Mouse (Mus musculus) T-helper 17 cell (primary cell): ENCODE results near the gene Klhl33.
"Not testable (repeated sequence)": the region's sequence is repeated elsewhere in the genome, so short reads cannot be mapped to it uniquely, and the experiment has no call there.

ENCODE experiments used
- in situ Hi-C, 2 experiments: fragments of 300-600 bp; cut with MboI, MseI; formaldehyde crosslinking; loops; 1 replicate in 1 of 2; 2 replicates in 1 of 2; pipeline ENCODE4 v1.15.1; 2025; ENCODE audit warnings: high pct_unique_total_duplicates in 2 of 2

Gene Klhl33

DNA sequence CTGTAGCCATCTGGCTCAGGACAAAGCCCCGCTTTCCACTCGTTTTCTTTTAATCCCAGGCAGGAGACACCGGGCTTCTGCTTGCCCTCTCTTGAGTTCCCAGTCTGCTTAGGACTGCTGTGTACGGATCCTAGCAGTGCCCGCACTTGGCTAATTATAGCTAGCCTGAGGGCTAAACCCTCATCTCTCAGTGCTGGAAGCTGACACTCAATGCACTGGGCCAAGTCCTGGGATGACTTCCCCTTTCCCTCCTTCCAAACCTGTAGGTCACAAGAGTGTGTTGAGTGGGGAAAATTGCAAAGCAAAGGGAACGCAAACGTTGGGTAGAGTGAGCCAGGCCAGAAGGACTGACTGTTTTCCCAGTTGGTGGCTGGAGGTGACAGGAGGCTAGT is at the start of gene Klhl33:
Gene Klhl33, minus strand, starts transcription at position 134 of the 392 bp plus-strand sequence.
- in situ Hi-C loops, result no loop called here

DNA sequence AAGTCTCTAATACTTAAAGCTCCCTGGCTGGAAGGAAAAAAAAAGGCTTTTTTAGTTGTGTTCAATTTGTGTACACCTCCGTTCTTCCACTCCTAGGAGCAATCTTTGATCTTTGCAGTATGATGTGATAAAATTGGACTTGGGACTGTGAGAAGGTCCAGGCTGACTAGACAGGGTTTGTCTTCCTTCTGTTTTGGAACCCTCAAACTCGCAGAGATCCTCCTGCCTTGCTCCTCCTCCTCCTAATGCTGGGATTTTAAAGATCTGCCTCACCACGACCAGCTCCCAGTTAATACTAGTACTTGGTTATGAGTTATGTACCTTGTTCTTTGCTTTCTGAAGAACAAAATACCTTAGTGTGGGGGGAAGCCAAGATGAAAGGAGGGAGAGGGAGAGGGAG is 48.2 kb upstream of the Klhl33 start:
- in situ Hi-C loops, result loop anchor here in 1 of 2 experiments (25.0 kb wide), 1 partner anchor 133 kb away; the partner anchor contains the start of genes Ccnb1ip1 and Parp2

DNA sequence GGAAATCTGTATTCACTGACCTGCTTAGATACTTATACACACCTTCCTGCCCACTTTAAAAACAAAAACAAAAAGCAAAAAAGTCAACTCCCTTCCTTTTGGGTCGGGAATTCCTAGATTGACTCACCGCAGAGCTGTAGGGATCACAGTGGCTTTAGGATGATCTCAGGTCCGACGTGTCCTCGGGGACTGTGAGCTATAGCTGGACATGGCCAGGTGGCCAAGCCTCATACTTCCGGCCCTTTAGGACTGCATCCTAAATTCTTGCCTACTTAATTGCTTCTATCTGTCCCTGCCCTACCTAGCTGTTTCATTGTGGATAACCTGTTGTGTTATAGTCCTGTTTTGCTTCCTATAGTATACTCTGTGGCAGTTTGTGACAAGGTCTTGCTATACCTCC is 47.8 kb upstream of the Klhl33 start:
- in situ Hi-C loops, result loop anchor here in 1 of 2 experiments (25.0 kb wide), 1 partner anchor 133 kb away; the partner anchor contains the start of genes Ccnb1ip1 and Parp2

DNA sequence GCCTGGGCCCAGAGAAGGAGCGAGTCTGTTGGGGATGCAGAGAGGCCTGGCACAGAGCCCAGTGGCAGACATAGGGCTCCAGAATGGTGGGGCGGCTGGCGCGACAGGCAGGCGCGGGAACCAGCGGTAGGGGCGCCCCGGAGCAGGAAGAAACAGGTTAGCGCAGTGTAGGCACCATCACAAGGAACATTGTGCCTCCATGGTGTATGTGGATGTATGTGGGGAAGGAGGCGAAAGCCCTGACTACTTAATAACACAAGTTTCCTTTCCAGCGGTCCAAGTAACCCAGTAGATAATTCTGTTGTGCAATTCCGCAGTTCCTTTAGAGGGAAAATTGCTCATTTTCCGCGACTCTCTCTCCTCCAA is 47.3 kb upstream of the Klhl33 start:
- in situ Hi-C loops, result loop anchor here in 1 of 2 experiments (25.0 kb wide), 1 partner anchor 132 kb away; the partner anchor contains the start of genes Ccnb1ip1 and Parp2

DNA sequence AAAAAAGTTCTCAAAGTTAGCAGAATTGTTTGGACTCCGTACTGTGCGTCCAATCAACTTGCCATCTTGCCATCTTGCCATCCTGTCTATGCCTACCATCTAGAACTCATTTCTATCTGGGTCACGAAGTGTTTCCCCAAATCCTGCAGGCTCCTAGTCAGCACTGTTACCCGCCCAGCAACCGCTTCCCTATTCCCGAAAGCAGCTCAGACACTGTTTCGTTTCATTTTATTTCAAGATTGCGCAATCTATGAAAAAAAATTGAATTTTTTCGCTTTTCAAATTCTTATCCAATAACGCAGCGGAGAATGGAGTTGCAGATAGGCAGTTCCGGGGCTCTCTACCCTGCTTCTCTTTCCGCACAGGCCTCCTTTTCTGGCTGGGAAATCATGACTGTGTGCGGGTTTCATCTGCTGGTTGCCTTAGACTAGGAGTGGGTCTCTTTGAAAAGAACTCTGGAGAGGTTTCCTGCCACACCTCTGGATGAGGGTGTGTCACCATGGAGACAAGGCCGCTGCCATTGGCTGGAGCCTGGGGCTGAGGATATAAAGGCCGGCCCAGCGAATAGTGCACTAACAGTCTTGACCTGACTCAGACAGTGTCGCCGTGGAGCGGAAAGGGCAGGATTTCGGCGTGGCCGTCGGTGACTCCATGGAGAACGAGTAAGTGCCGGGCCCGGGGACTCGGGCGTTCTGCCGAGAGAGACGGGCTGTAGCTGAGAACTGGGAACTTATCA is 46.8 kb upstream of the Klhl33 start, which contains the start of gene Gm49342:
Gene Gm49342, plus strand, starts transcription at position 586 of the 736 bp plus-strand sequence.
- in situ Hi-C loops, result loop anchor here in 1 of 2 experiments (25.0 kb wide), 1 partner anchor 132 kb away; the partner anchor contains the start of genes Ccnb1ip1 and Parp2

DNA sequence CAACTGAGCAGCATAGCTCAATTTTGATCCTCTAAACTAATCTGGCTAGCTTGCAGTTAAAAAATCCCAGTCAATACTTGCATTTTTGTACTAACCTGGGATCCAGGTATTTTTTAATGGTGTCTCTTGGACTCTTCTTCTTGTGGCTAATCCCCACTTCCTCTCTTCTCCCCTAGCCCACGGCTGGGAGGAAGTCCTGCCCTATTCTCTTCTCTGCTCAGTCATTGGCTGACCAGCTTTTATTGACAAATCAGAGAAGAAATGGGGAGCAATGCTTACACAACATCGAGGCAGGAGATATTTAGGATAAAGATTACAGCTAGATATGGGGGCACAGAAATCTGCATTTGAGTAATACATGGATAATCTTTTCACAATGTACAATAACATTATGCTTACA is 41.6 kb upstream of the Klhl33 start:
- in situ Hi-C loops, result loop anchor here in 1 of 2 experiments (25.0 kb wide), 1 partner anchor 127 kb away; the partner anchor contains the start of genes Ccnb1ip1 and Parp2

DNA sequence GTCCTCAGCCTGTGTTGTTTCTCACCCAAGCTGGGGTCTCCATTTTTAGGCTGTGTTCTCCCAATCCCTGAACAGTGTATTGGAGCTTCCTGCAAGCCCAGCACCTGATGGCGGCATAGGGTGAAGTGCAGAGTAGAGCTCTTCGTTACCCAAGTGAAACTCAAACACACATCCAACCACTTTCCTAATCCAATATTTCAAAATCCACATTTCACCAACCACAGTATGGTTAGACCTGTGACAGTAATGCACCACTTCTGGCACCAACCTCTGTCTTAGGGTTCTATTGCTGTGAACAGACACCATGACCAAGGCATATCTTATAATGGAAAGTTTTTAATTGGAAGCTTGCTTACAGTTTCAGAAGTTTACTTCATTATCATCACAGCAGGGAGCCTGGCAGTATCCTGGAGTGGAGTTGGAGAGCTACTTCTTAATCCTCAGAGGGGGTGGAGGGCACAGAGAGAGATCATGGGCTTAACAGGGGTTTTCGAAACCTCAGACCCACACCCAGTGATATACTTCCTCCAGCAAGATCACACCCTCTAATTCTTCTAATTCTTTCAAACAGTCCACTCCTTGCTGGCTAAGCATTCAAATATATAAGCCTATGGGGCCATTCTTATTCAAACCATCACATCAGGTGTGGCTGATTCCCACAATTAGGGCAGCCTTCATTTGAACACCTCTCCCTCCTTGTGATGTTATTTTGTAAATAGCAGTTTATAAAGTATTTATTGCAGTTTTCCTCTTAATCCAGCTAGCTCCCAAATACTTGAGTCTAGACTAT is 41.0 kb upstream of the Klhl33 start:
- in situ Hi-C loops, result loop anchor here in 1 of 2 experiments (25.0 kb wide), 1 partner anchor 126 kb away; the partner anchor contains the start of genes Ccnb1ip1 and Parp2

DNA sequence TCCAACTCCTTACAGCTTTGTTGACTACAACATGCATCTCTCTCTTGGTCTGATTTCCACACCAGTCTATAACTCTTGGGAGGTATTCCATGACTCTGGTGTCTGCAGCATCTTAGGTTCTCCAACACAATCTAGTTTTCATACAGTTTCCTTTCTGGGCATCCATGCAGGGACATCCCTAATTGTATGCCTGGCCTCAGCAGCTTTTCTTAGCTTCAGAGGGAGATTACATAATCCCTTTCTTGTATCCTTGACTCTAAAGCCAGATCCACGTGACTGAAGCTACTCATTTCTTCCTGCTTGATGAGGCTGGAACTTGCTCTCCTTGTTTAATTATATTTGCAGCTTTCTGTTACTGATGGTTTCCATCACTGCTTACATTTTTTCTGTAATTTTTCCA is 39.3 kb upstream of the Klhl33 start:
- in situ Hi-C loops, result loop anchor here in 1 of 2 experiments (25.0 kb wide), 1 partner anchor 124 kb away; the partner anchor contains the start of genes Ccnb1ip1 and Parp2

DNA sequence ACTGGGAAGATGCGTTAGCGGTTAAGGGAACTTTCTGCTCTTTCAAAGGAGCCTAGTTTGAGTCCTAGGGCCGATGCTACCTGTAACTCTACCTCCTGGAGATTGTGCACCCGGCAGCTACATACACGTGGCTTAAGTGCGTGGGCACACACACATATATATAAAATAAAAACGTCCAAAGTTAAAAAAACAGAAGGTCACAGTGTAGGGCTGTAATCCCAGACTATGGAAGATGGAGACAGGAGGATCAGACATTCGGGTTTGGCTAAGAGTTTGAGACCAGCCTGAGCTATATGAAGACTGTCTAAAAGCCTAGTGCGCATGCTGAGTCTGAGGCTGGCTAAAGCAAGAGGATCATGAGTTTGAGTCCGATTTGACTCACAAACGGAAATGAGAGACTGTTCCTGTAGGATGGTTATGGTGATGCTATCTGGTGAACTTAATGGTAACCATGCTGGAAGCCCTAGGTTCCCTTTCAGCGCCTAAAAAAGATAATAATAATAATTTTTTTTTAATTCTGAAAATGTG is 34.2 kb upstream of the Klhl33 start:
- in situ Hi-C loops, result loop anchor here in 1 of 2 experiments (25.0 kb wide), 1 partner anchor 119 kb away; the partner anchor contains the start of genes Ccnb1ip1 and Parp2

DNA sequence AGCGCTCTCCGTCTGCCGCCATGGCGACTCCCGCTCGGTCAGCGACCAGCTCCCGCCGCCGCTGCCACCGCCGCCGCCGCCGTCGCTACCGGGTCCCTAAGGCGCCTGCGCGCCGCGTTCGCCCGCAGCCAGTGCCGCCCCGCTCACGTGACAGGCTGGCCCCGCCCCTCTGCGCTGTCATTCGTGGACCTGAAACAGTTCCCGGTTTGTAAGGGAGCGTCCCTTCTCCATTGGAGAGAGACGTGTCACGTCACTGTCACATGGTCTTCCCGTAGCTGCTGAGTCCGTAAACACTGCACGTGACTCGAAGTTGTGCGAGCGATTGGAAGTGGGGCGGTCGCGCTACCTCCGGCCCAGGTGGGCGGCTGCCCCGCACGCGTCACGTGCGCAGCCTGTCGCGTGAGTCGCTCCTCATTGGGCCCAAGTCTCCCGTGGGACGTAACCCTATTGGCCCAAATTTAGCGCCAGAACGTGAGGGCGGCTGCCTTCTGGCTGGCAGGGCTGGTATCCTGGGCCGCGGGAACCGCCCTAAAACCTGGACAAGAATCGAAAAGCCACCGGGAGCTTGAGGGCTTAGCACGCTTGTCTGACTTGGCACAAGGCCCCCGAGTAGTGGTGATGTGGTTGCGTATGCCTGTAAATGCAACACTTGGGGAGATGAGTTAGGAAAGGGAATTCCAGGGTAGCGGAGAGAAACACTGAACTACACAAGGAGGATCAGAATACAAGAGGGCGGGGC is 33.6 kb upstream of the Klhl33 start, which contains the start of the genes Pip4p1 and Pnp:
Gene Pip4p1, minus strand, starts transcription at position 103 of the 739 bp plus-strand sequence.
Gene Pnp, plus strand, starts transcription at position 329 of the 739 bp plus-strand sequence.
- in situ Hi-C loops, result loop anchor here in 1 of 2 experiments (25.0 kb wide), 1 partner anchor 119 kb away; the partner anchor contains the start of genes Ccnb1ip1 and Parp2

DNA sequence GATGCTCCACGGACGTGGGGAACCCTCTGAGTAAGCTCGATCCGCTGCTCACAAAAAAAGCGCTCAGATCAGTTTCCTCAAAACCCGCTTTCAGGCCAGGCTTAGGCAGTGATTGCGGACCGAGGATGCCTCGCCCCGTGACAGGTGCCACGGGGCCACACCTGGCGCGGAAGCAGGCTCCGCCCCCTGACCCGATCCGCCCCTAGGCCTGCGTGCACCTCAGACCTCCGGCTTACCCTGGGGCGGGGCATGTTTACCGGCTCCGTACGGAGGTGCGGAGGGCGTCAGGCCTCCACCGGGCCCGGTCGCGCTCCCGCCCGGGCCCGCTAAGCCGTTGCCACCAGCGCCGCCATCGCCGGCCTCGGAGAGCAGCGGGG is 33.1 kb upstream of the Klhl33 start:
- in situ Hi-C loops, result loop anchor here in 1 of 2 experiments (25.0 kb wide), 1 partner anchor 118 kb away; the partner anchor contains the start of genes Ccnb1ip1 and Parp2

DNA sequence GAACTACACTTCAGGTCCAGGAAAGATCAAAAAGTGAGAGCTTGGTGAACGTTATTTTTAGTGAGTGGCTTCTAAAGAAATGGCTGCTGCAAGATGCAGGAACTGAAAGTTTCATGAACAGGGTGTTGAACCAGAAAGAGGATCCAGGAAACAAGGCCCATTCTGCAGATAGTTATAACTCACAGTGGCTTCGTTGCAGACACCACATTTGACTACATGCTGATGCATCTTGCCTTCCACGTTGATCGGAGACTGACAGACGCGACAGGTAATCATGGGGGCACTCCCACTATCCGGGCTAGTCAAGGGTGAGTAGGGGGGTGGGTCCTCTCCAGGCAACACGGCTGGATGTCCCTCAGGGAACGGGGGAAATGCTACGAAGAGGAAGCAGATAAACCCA is 32.6 kb upstream of the Klhl33 start:
- in situ Hi-C loops, result loop anchor here (5.0 to 25.0 kb wide), 2 partner anchors 118 to 137 kb away; partner anchors contain the start of genes Ccnb1ip1 (in 1 of the 2) and Parp2 (in 1 of the 2)

DNA sequence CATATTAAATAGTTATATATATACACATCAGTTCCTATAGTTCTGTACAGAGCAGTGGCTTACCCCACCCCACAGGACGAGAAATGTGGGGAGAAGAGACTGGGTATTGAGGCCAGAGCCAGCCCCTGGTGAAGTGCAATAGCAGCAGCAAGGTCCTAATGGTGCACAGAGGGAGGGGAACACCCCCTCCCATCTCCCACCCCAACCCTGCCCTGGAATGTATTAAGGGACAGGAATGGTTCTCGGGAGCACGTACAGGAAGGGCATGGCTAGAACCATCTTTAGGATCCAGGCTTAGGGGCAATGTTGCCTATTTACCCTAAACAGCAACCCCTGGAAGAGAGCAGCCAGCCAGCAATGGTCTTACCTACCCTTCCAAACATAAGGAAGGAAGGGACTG is 30.1 kb upstream of the Klhl33 start:
- in situ Hi-C loops, result loop anchor here (5.0 to 25.0 kb wide), 2 partner anchors 115 to 140 kb away; partner anchors contain the start of genes Ccnb1ip1 (in 1 of the 2) and Parp2 (in 1 of the 2)

DNA sequence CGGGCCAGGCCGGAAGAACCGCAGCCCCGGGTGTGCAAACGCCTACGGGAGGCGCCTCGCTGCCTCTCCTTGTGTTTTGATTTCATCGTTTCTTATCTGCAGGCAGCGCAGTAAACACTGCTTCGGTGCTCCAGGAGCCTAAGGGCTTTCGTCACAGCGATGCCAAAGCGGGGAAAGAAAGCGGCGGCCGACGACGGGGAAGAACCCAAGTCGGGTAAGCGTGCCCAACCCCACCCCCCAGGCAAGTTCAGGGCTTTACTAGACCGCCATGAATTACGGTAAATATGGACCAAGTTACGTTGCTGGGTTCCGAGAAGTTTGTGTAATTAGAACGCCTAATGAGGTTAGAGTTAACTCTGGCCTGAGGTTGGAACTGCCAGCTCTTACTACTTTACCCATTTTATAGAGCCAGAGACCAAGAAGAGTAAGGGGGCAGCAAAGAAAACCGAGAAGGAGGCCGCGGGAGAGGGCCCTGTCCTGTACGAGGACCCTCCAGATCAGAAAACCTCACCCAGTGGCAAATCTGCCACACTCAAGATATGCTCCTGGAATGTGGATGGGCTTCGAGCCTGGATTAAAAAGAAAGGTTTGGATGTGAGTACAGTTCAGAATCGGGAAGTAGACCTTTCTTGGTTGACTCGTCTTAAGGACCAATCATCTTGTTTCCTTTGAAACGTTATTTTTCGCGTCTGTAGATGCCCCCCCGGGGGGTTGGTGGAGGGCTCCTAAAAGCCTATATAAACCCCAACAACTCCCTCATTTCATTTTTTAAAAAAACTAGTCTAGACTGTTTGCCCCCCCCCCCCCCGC is 28.0 kb upstream of the Klhl33 start:
- in situ Hi-C loops, result loop anchor here (5.0 to 25.0 kb wide), 2 partner anchors 113 to 142 kb away; partner anchors contain the start of genes Ccnb1ip1 (in 1 of the 2) and Parp2 (in 1 of the 2)

DNA sequence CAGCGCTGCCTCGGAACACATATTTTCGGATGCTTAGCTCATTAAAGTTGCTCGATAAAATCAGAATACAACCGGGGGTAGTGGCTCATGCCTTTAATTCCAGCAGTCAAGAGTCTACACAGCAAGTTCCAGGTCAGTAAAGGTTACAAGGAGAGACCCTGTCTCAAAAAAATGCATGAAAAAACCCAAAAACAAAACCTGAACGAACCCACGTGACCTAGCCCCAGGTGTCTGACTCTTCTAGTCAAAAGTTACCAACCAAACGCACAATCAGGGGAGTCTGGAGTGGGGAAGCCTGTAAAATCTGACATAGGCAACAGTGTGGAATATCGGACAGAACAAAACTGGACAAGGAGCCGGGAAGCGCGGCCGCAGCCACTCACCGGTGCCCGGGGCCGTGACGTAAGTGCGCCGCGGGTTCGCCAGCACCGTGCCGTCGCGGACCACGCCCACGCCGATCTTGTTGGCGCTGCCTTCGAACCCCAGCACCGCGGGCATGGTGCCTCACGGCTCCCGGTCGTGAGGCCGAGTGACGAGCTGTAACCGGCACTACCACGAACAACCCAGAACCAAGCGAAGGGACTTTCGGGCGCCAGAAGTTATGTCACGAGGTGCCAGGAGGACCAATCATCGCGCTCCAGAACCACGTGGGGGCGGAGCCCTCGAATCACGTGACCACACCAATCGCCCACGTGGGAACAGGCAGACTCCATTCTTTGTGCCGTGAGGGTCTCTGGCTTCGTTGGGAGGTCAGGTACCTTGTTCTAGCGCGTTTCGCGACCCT is 27.2 kb upstream of the Klhl33 start, which contains the start of the genes Osgep and Apex1:
Gene Osgep, minus strand, starts transcription at position 613 of the 784 bp plus-strand sequence.
Gene Apex1, plus strand, starts transcription at position 688 of the 784 bp plus-strand sequence.
- in situ Hi-C loops, result loop anchor here (5.0 to 25.0 kb wide), 2 partner anchors 112 to 143 kb away; partner anchors contain the start of genes Ccnb1ip1 (in 1 of the 2) and Parp2 (in 1 of the 2)

DNA sequence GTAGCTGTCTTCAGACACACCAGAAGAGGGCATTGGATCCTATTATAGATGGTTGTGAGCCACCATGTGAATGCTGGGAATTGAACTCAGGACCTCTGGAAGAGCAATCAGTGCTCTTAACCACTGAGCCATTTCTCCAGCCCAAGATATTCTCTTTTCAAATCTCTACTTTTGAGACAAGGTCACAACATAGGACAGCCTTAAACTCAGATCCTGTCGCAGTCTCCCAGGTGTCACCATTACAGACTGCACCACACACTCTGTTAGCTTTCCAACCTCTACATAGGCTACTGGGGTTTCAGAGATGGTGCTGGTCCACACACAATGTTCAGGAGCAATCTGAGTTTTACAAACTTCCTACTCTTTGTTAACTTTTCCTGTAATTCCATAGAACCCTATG is 26.1 kb upstream of the Klhl33 start:
- in situ Hi-C loops, result not testable (repeated sequence)

DNA sequence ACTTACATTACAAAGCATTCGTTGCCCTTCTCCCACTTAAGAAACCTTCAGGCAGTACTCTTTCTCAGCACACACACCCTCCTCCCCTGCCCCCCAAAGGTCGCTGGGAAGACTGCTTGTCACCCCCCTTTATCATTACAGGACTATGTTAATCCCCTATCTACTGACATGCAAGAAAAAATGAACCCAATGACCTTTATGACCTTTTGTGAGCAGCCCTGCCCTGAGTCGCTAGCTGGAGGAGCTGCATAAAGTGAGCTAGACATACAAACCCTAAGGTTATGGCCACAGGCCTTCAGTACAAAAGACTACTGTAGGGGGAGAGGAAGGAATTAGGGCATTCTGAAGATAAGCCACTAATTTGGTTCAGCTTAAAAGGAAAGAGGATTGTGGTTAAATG is 14.0 kb upstream of the Klhl33 start:
- in situ Hi-C loops, result no loop called here

DNA sequence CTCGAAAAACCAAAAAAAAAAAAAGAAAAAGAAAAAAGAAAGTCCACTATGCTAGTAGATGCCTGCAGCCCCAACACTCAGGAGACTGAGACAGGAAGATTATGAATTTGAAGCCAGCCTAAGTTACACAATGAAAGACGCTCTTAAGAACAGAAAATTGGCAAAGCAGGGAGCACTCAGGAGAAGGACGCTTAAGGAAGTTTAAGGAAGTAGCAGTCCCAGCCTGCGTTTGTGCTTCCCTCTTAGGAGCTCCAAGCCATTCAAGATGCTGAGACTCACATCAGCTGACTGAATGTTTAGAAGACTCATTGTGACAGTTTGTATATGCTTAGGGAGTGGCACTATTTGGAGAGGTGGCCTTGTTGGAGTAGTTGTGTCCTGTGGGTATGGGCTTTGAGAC is 10.8 kb upstream of the Klhl33 start:
- in situ Hi-C loops, result loop anchor here in 1 of 2 experiments (10.0 kb wide), 1 partner anchor 597 kb away; no protein-coding TSS in a partner anchor
